Mouse (Mus musculus) CH12F3 (cell line): Measurements from ENCODE around the gene Kdm2a.

ENCODE experiments used
- in situ Hi-C: fragments of 300-500 bp; cut with MboI; formaldehyde crosslinking; loops from 2 replicates; pipeline ENCODE4 v1.14.3; 2020; ENCODE audit warnings: low sequenced_read_pairs

The Kdm2a gene

DNA sequence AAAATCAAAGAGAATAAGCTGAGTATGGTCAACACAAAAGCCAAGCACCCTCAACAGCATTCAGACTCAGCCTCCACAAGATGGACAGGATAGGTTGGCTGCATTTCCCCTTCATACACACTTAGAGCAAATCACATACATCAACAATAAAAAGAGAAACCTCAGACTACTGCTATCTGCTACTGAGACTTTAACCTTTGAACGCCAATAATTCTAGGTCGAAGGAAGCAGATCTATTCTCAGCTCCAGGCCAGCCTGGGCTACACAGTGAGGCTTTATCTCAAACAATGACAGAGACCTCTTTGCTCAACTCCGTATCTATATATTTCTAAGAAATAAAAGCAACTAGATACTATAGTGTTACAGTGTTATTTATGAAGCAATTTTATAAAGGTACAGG lies 66.8 kb downstream of the Kdm2a start:
- in situ Hi-C loops, result no loop called here

DNA sequence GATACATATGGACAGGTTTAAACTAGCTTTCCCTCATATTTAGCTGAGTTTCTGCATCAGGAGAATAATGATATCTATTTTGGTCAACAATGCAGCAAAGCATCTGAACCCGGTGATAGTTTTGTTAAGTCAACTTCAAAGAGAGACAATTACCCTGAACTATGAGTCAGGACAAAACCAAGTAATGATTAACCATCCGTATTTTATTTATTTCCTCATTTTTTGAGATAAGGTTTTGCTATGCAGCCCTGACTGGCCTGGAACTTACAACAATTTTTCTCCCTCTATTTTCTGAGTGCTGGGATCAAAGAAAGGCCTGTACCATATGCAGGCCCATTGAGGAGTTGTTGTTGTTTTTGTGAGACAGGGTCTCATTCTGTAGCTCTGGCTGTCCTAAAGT lies 67.5 kb downstream of the Kdm2a start:
- in situ Hi-C loops, result no loop called here

DNA sequence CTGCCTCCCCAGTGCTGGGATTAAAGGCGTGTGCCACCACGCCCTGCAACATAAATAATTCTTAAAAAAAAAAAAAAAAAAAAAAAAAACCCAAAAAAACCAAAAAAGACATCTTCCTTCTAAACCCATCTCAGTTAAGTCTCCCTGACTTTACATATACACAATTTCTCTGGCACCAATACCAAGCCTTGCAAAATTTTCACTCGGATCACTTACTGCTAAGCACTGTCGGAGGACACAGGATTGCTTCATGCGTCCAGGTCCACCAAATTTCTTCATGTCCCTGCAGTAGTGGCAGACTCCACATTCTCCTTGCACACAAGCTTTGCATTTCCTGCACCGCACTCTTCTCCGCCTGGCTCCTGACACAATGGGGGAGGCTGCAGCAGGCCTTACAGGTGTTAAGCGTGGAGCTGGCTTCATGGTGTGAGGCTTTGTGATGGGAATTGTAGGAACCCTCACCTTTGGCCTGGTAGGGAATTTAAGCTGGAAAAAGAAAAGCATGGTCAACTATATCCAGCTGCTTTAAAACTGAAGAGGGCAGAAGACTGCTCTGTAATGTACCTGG lies 69.3 kb downstream of the Kdm2a start:
- in situ Hi-C loops, result no loop called here

DNA sequence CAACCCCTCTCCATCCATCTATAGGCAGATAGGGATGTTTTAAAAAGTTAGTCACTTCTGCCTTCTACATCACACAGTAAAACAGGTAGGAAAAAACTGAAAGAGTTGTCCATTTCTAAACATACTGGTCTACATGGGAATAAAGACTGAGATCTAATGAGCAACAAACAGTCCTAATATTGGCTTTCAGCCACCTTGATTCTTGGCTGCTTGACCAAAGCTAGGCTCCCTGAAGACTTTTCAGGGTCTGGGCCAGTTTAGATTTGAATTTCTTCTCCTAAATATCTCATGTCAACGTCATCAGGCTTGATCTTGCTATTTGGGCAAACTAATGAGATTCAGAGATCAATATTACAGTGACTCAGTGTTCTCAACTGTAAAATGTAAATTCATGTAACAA lies 71.2 kb downstream of the Kdm2a start:
- in situ Hi-C loops, result no loop called here

DNA sequence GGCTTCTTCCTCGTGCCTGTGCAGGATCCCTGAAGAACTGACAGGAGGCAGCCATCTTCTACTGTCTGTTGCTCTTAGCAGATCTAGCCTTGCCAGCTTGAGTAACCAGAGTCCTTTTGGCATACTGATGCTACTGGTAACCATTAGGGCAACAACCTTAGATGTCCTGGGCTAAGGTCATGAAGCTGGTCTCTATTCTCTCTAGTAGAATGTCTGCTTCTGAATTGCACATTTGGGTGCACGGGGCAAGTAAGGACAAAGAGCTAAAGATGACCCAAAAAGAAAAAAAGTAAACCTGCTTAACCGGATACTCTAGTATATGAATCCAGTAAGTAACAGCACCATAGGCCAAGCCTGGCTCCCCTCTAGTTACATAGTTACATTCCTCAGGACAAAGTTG lies 72.0 kb downstream of the Kdm2a start:
- in situ Hi-C loops, result no loop called here

DNA sequence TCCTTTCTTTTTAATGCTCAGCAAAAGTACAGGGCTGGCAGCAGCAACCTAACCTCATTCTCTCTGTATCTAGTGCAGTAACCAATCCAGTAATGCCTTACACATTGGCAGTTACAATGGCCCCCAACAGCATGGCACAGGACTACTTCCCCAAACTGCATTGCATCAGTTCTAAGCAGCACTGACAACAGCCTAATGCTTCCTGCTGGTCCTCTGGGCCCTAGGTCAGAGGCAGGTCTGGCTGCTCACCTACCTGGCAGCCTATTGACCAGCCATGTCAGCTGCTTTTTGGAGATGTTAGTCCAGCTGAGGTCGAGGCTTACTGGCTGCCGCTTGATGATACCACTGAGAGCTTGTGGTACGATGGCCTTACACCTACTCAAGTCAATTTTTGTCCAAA lies 76.0 kb downstream of the Kdm2a start:
- in situ Hi-C loops, result no loop called here

DNA sequence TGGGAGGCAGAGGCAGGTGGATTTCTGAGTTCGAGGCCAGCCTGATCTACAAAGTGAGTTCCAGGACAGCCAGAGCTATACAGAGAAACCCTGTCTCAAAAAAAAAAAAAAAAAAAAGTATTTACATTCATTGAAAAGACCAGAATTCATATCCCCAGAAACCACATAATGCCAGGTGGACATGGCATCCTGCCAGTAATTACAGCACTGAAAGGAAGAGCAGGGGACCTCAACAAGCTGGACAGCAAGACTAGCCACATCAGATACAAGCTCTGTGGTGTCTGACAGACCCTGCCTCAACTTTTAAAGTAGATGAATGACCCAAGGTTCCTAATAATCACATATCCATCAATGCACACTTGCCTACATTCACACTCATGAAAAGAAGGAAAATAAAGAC lies 76.5 kb downstream of the Kdm2a start:
- in situ Hi-C loops, result no loop called here

DNA sequence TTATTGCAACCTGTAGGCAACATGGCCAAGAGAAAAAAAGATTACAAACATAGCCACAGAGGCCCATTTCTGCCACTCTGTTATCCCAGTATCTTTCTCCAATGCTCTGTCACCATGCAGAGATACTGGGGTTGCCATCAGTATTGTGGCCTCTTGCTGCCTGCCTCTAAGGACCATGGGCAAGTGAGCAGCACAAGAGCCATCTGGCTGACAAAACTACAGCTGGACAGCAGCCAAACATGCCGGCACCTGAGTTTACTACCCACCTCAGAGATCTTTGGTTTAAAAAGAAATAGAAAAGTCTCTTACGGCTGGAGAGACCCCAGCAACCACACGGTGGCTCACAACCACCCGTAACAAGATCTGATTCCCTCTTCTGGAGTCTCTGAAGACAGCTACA lies 78.8 kb downstream of the Kdm2a start:
- in situ Hi-C loops, result no loop called here

DNA sequence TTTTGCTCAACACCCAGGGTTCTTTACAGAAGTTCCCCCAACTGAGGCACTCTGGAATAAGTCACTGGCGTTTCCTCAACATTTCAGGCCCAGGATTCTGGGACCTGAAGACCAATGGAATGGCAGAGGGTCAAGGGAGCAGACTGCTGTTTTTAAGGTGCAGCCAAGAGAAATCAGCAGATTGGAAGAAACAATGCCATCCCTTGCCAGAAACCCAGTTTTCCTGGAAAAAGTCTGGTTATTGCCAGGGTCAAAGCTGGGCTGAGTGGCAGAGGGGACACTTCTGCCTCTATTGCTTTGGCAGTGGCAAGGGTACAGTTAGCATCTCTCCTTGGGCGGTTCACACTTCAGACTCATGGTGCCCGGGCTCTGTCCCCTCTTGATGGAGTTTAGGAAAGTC lies 80.9 kb downstream of the Kdm2a start:
- in situ Hi-C loops, result no loop called here

DNA sequence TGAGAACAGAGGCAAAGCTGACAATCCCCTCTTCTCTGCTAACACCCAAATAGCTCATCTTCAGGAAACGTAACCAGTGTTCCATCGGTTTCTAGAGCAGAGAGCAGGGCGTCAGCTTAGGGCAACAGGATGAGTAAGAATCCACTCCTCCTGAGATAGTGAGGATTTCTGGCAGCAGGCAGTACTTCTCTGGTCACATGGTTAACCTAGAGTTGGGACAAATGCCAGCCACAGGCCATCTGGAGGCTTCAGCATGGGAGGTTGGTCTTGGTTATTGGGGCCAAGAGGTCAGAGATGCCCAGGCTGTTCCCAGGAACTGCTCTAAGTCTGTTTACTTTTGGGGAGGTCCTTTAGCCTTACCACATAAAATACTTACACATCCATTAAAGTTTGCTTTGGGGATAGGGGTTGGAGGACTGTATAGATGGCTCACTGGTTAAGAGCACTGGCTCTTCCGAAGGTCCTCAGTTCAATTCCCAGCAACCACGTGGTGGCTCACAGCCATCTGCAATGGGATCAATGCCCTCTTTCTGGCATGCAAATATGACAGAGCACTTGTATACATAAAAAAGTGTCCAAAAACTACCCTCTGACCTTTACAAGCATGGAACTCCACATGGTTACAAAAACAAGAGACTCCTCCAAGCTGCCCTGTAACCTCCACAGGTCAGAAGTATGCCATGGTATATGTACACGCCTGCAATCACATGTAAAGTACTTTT lies 82.7 kb downstream of the Kdm2a start:
- in situ Hi-C loops, result no loop called here

DNA sequence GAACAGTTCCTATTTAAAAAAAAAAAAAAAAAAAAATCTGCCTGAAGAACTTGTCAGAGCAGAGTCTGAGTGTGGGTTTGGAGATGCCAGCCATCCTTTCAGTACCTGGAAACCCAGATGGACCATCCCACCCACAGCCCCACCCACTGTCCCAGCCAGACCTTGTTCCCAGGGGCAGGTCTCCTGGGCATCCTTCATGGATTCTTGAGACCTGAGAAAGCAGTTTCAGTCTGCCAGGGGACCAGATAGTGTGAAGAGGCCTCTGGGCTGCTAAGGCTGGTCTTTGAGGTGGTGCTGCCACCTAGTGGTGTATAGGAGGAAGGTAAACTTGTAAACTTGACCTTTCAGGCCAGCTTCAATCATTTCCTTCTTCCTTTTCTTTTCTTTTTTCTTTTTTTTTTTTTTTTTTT lies 88.3 kb downstream of the Kdm2a start:
- in situ Hi-C loops, result no loop called here

DNA sequence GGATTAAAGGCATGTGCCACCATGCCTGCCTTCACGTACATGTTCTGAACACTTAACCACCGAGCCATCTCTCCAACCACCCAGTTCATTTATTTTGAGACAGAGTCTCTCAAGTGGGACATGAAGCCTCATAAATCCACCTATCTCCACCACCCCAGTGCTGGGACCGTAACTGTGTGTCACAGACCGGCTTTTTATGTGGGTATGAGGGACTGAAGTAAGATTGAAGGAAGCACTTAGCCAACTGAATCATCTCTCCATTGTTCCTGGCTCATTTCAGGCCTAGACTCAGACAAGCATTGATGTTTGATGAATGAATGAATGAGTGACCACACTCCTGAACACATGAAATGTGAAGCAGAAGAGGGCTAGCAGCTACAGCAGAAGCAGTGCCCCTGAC lies 88.8 kb downstream of the Kdm2a start:
- in situ Hi-C loops, result no loop called here

DNA sequence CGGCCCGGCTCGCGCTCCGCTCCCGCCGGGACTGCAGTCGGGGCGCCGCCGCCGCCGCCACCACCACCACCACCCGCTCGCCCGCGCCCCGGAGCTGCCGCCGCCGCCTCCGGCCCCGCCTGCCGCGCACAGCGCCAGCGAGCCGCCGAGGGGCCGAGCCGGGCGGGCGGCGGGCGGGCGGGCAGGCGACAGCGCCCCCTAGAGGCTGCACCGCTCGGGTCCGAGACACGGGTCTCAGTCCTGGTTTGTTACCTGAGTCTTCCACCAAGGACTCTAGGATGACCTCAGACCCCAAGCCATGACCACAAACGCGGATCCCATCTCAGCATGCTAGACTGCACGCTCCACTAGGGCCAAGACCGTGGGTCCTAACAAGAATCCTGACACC lies 91.9 kb downstream of the Kdm2a start, which contains the start of gene Grk2:
TSS of gene Grk2 (minus strand) at position 33 of the 388 bp plus-strand sequence.
- in situ Hi-C loops, result no loop called here

DNA sequence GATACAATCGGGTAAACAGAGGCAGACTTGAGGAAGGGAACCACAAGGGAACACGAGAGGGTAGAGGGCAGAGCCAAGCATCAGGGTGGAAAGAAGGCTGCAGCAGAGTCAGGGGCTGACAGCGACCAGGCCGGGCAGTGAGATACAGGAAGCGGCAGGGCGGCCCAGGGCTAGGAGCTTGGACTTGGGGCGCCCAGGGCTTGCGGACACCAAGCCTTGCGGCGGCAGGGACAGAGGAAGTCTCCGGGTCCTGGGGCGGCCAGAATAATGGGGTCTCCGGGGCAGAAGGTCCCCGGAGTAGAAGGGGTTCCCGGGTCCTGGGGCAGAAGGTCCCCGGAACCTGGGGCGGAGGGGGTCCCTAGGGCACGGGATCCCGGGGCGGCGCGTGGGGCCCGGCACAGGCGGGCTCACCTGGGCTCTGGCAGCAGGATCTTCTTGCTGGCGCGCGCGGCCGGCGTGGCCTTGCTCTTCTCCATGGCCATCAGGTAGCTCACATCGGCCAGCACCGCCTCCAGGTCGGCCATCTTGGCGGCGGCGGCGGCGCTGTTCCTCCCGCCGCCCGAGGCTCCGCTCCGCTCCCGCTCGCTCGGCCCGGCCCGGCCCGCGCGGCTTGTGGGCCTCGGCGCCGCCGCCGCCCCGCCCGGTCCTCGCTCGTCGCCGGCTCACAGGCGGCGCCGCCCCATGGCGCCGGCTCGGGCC lies 92.4 kb downstream of the Kdm2a start:
- in situ Hi-C loops, result no loop called here

DNA sequence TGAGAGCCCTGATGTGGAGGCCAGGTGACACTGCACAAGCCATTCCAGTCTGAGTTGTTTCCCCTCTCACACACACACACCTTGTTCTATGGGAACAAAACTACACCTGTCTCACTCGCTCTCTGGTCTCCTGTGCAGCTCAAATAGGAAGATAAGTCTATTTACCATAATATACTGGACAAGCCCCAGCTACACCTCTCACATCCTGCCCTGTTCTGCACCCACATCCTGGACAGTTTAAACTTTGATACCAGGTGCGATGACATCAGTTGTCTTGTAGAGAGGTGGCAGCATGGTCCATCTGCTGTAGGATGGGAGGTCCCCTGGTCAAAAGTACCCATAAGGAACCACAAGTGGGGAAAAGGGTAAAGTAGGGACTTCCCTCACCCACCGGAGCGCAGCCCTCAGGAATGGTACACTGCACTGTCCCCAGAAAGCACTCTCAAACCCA lies 93.2 kb downstream of the Kdm2a start:
- in situ Hi-C loops, result no loop called here

DNA sequence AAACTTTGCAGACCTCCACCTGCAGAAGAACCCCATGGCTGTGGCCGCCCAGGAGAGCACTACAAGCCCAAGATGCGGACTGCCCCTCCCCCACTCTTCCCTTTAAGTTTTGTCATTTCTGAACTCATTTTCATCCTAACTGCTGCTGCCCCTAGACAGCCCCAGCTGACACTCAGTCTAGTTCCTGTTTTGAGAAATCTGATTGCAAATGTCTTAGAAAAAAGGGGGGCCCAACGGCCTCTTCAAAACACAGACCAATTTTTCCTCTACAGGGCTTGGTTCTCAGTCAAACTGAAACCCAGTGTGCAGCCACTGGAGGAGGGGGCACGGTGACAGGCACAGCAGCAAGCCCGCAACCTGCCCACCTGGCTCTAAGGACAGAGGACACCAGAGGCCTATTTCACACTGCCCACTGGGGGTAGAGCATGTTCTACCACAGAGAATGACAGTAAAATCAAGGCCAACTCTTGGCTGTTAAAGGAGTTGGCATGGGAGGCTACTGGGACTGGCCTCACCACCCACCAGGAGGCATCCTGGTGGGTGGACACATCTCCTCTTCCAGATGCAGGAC lies 93.7 kb downstream of the Kdm2a start:
- in situ Hi-C loops, result no loop called here

DNA sequence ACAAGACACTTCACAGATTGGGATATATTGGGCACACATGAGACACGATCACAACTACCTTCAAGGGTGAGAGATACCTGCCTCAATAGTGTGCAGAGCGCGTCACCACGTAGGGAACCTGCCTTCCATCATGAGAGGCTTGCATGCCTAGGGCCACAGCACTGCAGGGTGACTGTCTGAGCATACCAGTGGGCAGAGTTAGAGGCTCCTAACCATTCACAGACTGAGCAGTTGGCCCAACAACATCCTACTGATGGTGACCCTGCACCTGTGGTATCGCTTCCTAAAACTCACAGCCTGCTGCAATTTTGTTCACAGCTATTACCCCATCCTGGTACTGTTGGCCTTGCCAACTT lies 94.5 kb downstream of the Kdm2a start:
- in situ Hi-C loops, result no loop called here

DNA sequence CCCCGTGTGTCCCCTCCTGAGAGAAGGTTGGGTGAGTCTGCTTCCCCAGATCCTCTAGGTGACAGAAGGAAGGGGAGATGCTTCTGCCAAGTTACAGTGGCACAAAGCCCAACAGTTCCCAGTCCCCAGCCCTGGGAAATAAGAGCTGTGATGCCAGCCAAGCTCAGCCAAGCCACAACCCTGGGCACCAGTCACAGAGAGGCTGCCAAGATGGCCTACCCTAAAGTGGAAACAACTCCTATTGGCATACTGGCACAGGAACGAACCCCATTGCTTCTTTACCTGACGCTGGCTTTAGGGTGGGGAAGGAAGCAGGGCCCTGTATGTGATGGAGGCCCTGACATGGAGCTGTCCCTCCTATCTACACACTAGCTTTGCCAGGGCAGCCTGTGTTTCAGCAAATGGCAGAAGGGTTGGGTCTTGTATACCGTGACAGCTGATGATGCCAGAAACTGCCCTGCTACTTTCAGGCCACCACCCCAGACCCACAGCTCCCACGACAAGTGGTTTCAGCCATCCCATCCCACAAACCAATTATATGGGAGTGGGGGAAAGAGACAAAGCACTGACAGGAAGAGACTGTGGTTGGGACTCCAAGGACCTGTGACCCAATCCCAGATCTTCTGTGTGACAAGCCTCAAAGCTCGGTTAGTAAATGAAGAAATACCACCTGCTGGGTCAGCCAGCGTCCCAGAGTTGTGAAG lies 95.0 kb downstream of the Kdm2a start:
- in situ Hi-C loops, result no loop called here

DNA sequence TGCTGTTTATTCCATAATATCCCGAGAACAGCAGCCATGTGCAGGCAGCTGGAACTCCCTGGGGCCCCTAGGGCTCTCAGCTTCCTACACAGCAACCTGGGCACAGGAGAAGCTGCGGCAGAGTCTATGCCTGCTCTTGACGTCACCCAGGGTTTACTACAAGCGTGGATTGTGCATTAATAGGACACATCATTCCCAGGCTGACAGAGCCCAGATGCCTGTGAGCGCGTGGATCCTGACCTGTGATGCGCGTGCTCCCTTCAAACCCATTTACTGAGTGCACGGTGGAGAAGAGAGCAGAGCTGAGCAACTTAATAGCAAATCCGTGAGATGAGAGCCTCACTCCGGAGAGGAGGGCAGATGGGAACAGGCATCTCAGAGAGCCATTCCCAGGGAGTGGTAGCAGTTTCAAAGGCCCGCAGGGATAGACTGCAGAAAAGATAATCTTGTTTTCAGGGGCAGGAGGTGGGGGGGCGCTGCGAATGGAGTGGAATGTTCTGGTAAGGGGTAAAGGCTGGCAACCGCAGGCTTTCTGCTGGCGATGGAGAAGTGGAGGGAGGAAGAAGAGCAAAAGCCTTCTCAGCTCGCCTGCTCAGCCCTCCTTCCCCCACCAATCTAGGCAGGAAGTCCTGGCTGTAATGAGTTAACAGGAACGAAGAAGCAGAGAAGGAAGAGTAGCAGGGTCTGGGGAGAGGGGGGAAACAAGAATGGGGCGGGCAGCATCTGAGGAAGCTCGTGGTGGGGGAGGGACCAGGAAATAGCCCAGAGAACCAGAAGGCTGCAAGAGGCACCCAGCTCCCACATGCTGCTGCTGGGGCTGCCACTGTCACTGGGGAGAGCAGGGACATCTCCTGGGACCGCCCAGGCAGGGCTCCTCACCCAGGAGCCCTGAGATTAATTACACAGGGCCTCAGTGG lies 96.1 kb downstream of the Kdm2a start:
- in situ Hi-C loops, result no loop called here
